Mouse (Mus musculus) natural killer cell, adult 2 months (primary cell): ENCODE measurements around the gene Olfr1495.
"Not testable (repeated sequence)": the region's sequence is repeated elsewhere in the genome, so short reads cannot be mapped to it uniquely, and the experiment has no call there.

ENCODE experiments used
- DNase-seq, 2 experiments: peaks; one replicate each; pipeline ENCODE4 v3.0.0; 2022; ENCODE audit warnings: low spot score in 2 of 2

The Olfr1495 gene

DNA sequence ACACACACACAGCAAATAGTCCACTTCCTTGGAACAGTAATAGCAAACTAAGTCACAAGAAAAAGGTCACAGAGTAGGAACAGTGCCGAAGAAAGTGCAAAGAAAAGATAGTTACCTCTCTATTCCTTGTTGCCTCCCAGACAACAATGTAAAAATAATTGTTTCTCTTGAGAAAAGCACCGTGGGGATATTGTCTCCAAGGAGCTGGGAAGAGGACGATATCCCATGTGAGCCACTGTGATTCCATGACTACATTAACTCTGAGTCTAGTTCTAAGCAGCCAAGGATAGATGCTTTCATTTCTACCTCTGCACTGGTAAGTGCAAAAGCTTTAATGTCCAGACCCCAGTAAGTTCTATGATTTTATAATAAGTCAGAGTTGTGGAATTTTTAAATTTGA is at the start of gene Olfr1495:
Gene Olfr1495, plus strand, starts transcription at position 301 of the 400 bp plus-strand sequence.
- no peak for DNase-seq

DNA sequence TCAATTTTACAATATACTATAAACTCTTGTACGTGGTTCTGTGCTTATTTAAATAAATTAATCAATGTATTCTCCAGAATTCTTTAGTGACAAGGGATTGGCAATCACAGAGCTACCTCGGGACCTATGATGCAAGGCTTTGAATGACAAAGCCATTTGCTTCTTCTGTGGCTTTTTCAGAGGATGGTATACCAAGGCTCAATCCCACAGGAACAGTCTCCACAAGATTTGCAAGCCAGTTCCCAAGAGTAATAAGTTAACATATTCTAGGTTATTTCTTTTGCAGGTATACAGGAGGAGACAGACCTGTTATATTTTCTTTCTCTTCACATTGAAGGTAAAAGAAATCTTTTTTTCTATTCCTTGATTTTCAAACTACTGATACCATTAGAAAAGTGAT is 41.4 kb upstream of the Olfr1495 start, which contains the start of gene Olfr1493-ps1:
Gene Olfr1493-ps1, plus strand, starts transcription at position 301 of the 400 bp plus-strand sequence.
- DNase-seq = no peak

DNA sequence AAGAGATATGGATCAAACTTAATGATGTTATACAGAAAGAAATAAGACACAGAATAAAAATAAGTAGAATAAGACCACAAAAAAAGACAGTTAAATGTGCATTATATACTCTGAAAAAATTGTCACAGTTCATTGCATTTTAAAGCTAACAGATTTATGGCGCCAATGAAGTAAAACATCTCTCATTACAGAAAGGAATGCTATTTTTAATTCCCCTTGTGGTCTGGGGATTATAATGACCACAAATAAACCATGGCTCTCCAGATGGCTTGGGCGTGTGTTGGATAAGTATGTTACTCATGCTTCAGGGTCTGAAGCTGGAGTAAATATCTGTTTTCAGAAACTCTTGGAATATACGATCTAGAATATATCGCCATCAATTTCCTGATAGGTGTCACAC is 25.0 kb upstream of the Olfr1495 start, which contains the start of gene Olfr1494:
Gene Olfr1494, plus strand, starts transcription at position 301 of the 400 bp plus-strand sequence.
- no peak for DNase-seq

- DNase-seq = no peak
Measured at GRCm38 (mm10) chr19:13749366-13749765, 15.0 kb upstream of the Olfr1495 start.

DNA sequence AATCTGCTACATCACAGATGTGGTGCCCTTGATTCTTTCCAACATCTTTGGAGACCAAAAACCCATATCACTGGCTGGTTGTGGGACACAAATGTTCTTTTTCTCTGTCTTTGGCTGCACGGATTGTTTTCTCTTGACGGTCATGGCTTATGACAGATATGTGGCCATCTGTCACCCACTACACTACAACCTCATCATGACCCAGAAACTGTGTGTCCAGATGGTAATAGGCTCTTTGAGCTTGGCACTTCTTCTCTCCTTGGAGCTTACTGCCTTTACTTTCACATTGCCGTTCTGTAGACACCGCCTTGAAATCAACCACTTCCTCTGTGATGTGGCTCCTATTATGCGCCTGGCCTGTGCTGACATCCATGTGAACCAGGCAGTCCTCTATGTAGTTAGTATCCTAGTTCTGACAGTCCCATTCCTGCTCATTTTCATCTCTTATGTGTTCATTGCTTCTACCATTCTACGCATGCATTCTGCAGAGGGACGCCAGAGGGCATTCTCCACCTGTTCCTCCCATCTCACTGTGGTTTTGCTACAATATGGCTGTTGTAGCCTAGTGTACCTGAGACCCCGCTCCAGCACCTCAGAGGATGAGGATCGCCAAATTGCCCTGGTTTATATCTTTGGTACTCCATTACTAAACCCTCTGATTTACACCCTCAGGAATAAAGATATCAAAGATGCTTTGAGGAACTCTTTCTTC is 4.3 kb downstream of the Olfr1495 start:
- no peak for DNase-seq

DNA sequence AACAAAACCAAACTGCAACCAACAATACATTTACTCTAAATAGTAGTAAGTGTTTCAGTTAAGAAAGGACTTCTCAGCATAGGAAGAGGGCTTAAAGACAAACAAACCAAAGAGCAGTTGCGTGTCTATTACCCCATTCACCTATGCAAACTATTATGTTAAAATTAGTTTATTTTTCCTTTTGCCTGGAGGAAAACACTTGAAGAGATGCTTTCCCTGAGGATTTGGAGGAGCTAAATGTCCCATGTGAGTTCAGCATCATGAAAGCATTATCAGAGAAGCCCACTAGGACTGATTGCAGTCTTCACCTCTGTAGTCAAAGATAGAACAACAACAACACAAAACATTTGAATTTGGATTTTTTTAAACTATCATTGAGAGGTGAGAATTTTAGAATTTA is 13.2 kb downstream of the Olfr1495 start, which contains the start of gene Olfr1496:
Gene Olfr1496, plus strand, starts transcription at position 301 of the 400 bp plus-strand sequence.
- no peak for DNase-seq

GRCm38 (mm10) chr19:13798102-13798501 is 33.7 kb downstream of the Olfr1495 start, which contains the start of gene Olfr1497:
Olfr1497 (minus strand) TSS chr19:13798202.
- no peak for DNase-seq

GRCm38 (mm10) chr19:13805486-13805885 is 41.1 kb downstream of the Olfr1495 start:
- DNase-seq = not testable (repeated sequence)

DNA sequence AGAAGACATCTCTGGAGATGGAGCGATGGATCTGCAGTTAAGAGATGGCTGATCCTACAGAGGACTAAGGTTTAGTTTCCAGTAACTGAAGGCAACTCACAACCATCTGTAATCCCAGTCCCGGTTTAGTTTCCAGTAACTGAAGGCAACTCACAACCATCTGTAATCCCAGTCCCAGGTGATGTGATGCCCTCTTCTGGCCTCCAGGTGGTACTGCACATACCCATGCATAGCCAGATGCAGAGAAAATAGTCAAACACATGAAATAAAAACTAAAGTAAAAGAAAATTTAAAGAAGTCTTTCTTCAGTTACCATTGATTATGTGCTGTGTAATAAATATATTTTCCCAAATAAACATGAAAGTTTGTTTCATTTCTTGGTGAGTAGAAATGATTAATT is 48.4 kb downstream of the Olfr1495 start:
- no peak for DNase-seq

DNA sequence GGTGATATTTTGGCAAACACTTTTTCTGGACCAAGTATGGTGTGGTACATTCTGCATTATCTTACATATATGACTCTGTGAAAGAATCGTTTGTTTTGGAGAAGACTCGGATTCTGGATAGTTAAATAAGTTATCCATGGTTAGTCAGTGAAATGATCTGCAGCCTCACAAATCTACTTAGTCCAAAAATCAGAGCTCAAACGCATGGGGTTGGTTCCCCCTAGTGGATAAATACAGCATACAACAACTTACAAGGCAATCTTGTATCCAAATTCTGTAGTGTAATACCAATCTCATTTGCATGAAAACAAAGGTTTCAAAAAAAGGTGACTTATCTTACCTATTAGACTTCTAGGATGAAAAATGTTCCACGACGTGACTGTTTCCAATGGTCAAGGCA is 54.4 kb downstream of the Olfr1495 start:
- DNase-seq = no peak

- DNase-seq = no peak
Measured at GRCm38 (mm10) chr19:13819347-13819746, 54.9 kb downstream of the Olfr1495 start, which contains the start of gene Olfr1499. Olfr1499 (minus strand) TSS chr19:13819447.
